Mouse (Mus musculus) regulatory T cell (primary cell): ENCODE data around the gene Shld1.

Experiments
- in situ Hi-C: fragments of 300-600 bp; cut with MboI, MseI; formaldehyde crosslinking; loops from one replicate; pipeline ENCODE4 v1.15.1; 2025; ENCODE audit warnings: high pct_unique_total_duplicates

Gene Shld1

DNA sequence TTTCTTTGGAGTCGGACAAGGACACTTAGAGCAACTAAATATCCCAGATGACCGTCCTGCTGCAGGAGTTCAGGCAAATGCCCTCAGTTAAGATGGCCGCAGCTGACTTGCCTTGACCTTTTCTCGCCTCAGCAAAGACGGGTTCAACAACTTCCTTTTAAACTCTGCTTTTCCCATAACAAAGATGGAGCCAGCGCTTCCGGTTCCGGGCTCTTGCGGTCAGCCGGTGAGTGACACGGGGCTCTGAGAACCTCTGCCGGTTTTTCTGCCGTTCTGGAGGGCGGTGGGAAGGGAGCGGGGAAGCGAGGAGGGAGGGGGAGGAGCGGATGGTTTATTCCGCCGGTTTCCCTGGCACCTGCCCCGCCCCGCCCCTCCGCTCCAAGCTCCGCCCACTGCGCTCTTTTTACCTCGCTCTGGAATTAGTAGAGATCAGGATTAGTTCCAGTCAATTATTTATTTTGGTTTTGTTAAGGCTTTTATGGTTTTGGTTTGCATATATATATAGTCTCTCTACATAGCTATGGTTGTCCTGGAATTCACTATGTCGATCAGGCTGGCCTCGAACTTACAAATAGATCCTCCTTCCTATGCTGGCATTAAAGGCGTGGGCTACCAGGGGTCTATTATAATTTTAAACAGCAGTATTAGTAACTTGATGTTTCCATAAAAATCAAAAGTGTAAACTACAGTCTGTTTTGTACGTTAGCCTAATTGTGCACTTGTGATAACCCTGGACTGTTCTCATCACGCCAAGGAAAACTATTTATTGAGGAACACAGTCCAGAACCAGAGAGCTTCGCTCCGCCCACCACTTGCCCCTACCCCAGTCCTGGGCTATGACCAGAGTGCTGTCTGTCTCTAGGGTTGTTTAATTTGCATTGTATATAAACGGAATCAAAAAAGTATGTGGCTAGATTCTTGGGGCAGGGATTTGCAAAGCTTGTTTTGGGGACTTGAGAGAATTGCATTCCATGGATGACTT, at the start of gene Shld1:
Gene Shld1 (plus strand): TSS at position 176 of the 982 bp plus-strand sequence.
- in situ Hi-C loops = loop anchor here (10.0 to 25.0 kb wide), 3 partner anchors 675 to 1432 kb away; no protein-coding TSS in a partner anchor

- in situ Hi-C loops = no loop called here
Observed at GRCm38 (mm10) chr2:132638306-132638705, 48.4 kb upstream of the Shld1 start.

DNA sequence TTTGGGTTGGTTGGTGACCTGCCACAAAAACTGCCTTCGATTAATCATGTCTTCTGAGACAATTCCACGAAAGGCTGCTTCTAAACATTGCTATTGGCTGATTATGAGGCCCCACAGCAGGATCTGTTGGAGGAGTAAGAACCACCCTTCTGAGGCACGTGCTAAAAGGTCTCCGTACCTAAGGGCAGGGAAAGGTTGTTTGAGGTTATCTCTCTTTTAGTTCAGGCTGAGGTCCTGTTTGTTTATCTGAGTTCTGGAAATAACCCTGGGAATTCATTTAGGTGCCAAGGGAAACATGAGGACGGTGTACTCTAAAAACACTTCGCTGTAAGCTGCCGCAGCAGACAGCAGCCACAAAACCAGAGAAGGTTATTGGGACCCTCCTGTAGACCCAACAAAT, 47.4 kb upstream of the Shld1 start:
- in situ Hi-C loops = no loop called here

GRCm38 (mm10) chr2:132641196-132641595, 45.5 kb upstream of the Shld1 start:
- in situ Hi-C loops = no loop called here

DNA sequence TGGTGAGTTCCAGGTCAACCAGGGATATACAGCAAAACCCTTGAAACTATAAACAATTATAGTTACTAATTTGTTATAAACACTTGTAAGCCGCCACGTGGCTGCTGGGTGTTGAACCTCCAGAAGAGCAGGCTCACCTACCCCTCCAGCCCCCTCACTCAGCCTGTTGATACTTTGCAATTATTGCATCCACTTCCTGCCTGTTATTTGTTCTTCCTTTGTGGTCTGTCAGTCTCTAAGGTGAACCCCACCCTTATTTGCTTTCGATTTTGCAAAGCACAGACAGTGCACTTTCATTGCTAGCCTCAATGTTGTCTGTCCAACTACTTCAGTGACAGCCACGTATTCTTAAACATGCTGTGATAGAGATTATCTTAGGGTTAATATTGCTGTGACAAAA, 43.6 kb upstream of the Shld1 start:
- in situ Hi-C loops = no loop called here

GRCm38 (mm10) chr2:132646856-132647745, 39.6 kb upstream of the Shld1 start:
- in situ Hi-C loops = no loop called here

DNA sequence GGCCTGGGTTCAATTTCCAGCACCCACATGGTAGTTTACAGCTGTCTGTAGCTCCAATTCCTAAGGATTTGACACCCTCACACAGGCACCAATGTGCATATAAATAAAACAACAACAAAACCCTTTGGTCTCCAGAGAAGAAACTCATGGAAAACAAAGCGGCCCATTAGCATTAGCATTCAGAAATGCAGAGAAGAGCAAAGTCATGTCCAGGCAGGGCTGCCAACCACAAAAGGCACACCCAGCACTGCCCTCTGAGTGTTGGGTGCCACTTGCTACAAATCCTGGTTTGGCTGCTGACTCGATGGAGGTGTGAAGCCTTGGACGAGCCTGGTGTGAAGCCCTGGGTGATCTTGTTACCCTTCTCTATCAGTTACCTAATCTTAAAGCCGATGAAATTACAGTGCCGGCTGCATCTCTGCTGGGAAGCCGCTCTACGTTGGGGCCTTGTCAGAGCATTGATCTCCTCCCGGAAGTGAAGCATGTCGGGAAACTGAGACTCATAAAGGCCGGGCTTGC, 37.3 kb upstream of the Shld1 start:
- in situ Hi-C loops = no loop called here

- in situ Hi-C loops = no loop called here
Observed at GRCm38 (mm10) chr2:132650546-132650945, 36.2 kb upstream of the Shld1 start.

DNA sequence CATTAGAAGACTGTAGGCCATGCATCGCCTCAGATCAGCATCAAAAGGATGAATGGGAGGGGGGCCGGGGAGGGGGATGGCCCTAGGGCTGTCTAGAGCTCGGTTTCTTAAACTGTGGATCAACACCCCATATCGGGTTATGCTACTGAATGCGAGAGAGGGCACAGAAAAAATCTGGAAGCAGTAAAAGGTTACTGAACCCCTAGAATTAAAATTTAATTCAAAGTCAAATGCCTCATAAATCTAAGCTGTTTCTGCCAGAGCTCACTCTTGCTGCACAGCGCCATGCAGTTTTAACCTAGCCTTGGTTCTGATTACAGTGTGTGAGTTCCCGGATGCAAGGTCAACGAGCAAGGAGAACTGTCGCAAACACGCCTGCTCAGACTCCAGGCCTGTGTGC, 34.3 kb upstream of the Shld1 start:
- in situ Hi-C loops = no loop called here

GRCm38 (mm10) chr2:132654834-132655495, 31.8 kb upstream of the Shld1 start:
- in situ Hi-C loops = no loop called here

DNA sequence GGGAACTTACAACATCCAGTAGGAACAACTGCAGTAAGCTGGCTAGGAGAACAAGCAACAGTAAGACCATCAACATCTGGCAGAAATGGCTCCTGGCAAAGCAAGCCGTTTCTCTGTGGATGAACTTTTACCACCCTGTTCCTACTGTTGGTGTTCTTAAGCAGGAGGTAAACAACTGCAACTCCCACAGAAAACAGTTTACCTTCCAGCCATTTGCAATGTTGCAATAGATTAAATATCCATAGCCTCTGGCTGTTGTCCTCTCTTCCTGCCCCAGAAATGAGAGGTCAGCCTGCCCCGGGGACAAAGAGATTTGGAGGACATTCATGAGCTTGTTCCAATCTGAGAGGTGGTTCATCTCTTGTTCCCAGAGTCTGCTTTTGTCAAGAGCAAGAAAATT, 29.5 kb upstream of the Shld1 start:
- in situ Hi-C loops = no loop called here

DNA sequence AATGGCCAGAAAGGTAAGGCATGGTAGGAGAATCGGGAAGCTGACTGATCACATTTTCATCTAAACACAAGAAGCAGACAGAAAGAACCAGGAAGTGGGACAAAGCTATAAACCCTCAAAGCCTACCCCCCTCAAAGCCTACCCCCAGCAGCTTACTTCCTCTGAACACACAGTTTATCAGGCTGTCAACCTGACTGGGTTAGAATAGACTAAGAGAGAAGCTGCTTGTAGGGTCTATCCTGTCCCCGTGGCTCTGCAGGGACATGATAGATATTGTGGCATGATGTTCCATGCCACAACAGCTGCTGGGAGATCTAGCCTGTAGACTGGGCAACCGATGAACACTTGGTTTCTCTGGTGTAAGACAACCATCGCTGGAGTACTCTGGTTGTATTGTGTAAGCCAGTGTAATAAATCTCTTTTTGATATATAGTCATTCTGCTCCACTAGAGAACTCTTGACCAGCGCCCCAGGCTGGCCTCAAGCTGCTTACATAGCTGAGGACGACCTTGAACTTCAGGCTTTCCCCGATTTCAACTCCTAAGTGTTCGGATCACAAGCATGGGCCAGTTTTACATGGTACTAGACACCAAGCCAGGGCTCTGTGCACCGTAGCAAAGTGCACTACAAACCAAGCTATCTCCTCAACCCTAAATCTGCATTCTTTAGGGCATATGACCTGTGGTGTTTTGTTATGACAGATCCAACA, 28.2 kb upstream of the Shld1 start:
- in situ Hi-C loops = no loop called here

- in situ Hi-C loops = no loop called here
Observed at GRCm38 (mm10) chr2:132669091-132669490, 17.6 kb upstream of the Shld1 start.

DNA sequence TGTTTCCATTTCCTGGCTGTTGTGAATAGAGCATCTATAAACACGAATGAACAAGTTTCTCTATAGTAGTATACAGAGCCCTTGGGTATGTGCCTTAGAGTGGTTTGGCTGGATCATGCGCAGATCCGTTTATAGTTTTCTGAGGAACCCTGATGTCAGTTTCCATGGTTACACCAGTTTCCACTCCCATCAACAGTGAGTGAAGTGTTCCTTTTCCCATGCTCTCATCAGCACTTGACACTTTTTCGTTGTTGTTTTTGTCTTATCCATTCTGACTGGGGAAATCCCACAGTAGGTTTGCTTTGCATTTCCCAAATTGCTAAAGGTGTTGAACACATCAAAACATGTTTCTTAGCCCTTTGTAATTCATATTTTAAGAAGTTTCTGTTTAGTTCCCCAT, 16.4 kb upstream of the Shld1 start:
- in situ Hi-C loops = no loop called here

DNA sequence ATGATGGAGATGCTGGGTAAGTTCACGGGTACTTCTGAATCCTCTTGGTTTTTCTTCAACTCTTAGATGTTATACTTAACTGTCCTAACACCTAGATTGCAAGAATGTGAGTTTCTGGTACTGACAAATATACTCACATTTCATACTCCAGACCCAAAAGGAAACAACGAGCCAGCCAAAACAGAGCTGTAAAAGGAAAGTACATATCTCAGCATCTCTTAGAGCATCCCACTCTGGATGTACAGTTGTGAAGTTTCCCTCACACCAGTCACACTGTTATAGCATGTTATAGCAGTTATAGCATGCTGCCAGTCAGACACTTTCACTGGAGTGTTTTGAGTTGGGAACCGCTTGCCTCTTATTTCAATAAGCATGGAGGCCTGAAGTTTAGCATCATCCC, 14.6 kb upstream of the Shld1 start:
- in situ Hi-C loops = no loop called here

DNA sequence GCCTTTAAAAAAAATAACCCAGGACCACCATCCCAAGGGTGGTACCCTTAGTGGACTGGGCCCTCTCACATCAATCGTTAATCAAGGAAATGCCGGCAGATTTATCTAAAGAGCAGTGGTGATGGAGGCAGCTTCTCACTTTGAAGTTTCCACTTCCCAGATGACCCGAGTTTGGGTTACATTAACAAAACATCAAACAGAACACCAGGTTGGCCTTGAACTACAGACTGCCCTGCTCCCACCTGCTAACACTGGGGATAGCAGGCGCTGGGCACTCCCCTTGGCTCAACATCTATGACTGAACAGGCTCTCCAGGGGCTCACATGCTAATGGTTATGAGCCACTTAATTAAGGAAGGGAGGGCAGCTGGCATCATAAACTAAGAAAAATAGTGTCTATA, 10.6 kb upstream of the Shld1 start:
- in situ Hi-C loops = loop anchor here (25.0 kb wide), 2 partner anchors 664 to 839 kb away; no protein-coding TSS in a partner anchor

- in situ Hi-C loops = loop anchor here (10.0 to 25.0 kb wide), 3 partner anchors 673 to 1430 kb away; no protein-coding TSS in a partner anchor
Observed at GRCm38 (mm10) chr2:132685001-132685400, 1.7 kb upstream of the Shld1 start.

DNA sequence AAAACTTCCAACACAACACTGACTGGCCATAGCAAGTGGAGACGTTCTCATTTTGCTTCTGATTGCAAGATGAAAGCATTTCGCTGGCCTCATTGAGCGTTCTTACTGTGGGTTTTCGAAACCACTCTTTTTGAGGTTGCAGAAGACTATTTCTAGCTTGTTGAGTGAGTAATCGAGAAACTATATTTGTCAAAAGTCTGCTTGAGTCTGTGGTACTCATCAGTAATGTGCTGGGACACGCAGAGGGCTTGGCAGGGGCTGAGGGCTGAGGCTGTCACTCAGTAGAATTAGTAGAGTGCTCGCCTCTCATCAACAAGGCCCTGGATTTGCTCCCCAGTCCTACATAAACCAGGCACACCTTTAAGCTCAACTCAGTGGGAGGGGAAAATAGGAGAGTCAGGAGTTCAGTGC, 1.9 kb downstream of the Shld1 start:
- in situ Hi-C loops = loop anchor here (10.0 to 25.0 kb wide), 3 partner anchors 676 to 1434 kb away; no protein-coding TSS in a partner anchor

DNA sequence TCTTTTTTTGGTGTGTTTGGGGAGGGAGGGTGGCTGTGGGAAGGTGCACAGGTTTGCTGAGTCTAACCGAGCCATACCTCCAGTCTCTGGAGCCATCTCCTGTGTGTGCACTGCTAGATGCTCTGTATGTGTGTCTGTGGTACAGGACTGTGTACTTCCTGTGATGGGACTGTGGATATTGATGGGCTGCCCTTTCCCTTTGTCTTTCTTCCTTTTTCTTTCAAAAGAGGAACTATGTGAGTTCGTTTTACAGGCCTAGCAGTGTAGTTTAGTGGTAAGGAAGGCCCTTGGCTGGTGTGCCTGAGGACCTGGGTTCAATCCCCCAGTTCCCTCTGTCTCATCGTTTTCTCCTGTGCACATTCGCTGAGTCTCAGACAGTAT, 2.4 kb downstream of the Shld1 start:
- in situ Hi-C loops = loop anchor here (10.0 to 25.0 kb wide), 3 partner anchors 677 to 1434 kb away; no protein-coding TSS in a partner anchor

DNA sequence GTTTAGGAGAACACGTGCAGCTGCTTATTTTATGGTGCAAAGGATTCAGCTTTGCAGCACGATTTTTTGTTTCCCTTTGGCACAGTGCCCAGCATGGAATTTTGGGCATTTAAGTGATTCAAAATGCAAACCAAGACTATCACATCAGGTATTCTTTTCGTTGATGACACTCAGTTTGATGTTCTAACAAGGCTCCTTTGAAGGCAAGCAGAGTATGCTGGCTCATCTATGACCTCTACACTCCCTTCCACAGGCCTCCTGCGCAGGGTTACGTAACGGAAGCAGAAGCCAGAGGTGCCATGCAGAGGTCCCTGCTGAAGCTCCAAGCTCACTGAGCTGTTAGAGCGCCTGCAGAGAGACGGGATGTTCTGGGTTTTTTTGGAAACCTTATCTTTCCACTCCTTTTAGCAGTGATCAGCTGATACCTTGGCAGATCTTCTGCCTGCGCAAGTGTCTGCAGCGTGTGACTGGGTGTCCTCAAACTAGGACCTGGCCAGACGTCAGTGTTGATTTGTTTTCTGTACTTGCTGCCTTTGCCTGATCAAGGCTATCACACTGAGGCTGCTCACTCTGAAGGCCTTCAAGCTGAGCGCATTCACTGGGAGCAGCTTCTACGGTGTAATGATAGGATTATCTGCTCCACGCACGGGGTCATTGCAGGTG, 3.0 kb downstream of the Shld1 start:
- in situ Hi-C loops = loop anchor here (10.0 to 25.0 kb wide), 3 partner anchors 677 to 1435 kb away; no protein-coding TSS in a partner anchor
